9 mouse cellular contexts compared by ENCODE assay signal in the genomic region with DNA sequence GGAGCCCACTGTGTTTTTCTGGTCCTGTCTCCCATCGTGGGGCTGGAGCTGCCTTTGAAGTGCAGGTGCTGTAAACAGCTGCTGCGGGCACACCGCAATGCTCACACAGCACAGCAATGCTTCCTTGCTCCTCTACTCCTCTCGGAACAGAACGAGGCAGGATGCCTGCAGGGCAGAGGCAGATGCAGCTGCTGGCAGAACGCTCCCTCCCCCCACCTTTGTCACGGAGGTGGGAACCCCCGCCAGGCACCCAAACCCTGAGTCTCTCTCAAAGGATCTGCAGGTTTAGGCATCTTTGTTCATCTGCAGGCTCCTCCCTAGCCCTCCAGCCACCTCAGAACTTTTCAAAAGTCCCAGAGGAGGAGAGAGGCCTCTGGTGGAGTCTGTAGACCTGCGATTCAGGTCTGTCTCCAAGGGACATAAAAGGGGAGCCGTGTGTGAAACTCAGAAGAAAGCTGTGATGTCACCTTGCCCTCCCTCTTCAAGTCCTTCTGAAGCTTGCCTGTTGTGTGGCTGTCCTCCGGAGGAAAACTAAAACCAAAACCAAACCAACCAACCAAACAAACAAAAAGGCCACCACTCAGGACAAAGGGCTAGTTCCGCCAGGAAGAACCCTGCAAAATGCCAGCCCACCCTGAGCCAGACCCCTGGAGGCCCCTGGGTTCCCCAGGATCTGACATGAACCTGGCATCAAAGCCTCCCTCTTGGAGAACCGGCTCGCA. TPM values are rescaled to one million over a fixed set of nuclear protein-coding genes. Genes with fewer than 3 reads are reported as not detected.
DNase-seq lines count a peak whose midpoint lies in the region; ATAC-seq and TF ChIP-seq lines count a peak whose summit lies in the region.
"Had no signal": no experiment of that assay in that cellular context is flagged by ENCODE, and none has a peak within 500 bp of the region (broad histone marks: within the 10 kb centered on the region; RNA-seq: fewer than 3 reads in every experiment).

A gene (plus strand): TSS at position 292 of the 722 bp plus-strand sequence.

- peaks cover 5% of the 10 kb centered on the region for H3K4me1 ChIP-seq in ES-Bruce4 (ENCODE audit: control insufficient read depth, insufficient read depth, low read length)
- H3K4me1 ChIP-seq in thymus, adult 2 months (replicated peaks; ENCODE audit: control insufficient read depth, insufficient read depth, low read length), result peaks cover 40% of the 10 kb centered on the region

- WGBS in thymus, adult 2 months, result under 1% methylated on average over 14 of the region's 14 CpGs

- H3K9me3 ChIP-seq in ES-Bruce4 (replicated peaks; ENCODE audit: control insufficient read depth, insufficient read depth, low read length, poor library complexity, severe bottlenecking), result no peaks in the 10 kb centered on the region

- H3K4me3 ChIP-seq in ES-Bruce4 (ENCODE audit: low read depth, low read length), result no peak within 1 kb of the TSS
- H3K4me3 ChIP-seq in thymus, adult 2 months (ENCODE audit: control insufficient read depth, insufficient read depth, low read length), result peak within 1 kb of the TSS; percentile 70

- H3K27me3 ChIP-seq in ES-Bruce4 (ENCODE audit: control insufficient read depth, insufficient read depth, low read length, poor library complexity, severe bottlenecking), result no peaks in the 10 kb centered on the region; the same call in 1 of the 2 replicates
- no peaks in the 10 kb centered on the region for H3K27me3 ChIP-seq in thymus, adult 2 months (ENCODE audit: control insufficient read depth, insufficient read depth, low read length)

- peak; percentile 87 for TF ChIP-seq EP300 in ES-Bruce4 (IDR thresholded peaks at IDR 0.05; ENCODE audit: insufficient read depth, low read depth, low read length)

- no peaks in the 10 kb centered on the region for H3K36me3 ChIP-seq in ES-Bruce4 (ENCODE audit: control insufficient read depth, insufficient read depth, low read length, poor library complexity, severe bottlenecking)
- no peaks in the 10 kb centered on the region for H3K36me3 ChIP-seq in thymus, adult 2 months (ENCODE audit: control insufficient read depth, insufficient read depth, low read length)

- no peak for TF ChIP-seq POLR2A in ES-Bruce4 (IDR thresholded peaks at IDR 0.05; ENCODE audit: insufficient read depth, low read length)
- TF ChIP-seq POLR2A in thymus, adult 2 months (IDR thresholded peaks at IDR 0.05; ENCODE audit: control insufficient read depth, extremely low read depth, insufficient read depth, low read length, poor library complexity), result peak; percentile 68

- no peak within 1 kb of the TSS for H3K9ac ChIP-seq in ES-Bruce4 (ENCODE audit: low read depth, poor library complexity, severe bottlenecking)

- peak; percentile 41 for DNase-seq in gastrocnemius, postnatal 25 days
- no peak for DNase-seq in gastrocnemius, postnatal 14 days
- DNase-seq in forelimb bud, embryonic 11.5 days (ENCODE audit: low read depth, low spot score), result peak; percentile 52
- peak; percentile 93 for DNase-seq in thymus, adult 2 months
- no peak for DNase-seq in MN1 (ENCODE audit: low spot score)
- no peak for DNase-seq in cerebellum, postnatal 14 days

- H3K27ac ChIP-seq in ES-Bruce4 (ENCODE audit: insufficient read depth, low read length), result no peak within 1 kb of the TSS
- peak within 1 kb of the TSS; percentile 98 for H3K27ac ChIP-seq in thymus, adult 2 months (ENCODE audit: control insufficient read depth, insufficient read depth, low read length)

- intact Hi-C loops in gastrocnemius, postnatal 14 days (cut with DNase I; ENCODE audit: low total_unique reads), result no loop called here

- peak; percentile 79 for ATAC-seq in megakaryocyte-erythroid progenitor cell, adult 5-6 weeks (replicated peaks; ENCODE audit: low FRiP score, low TSS enrichment, poor library complexity, severe bottlenecking)

- no peak for TF ChIP-seq CTCF in ES-Bruce4 (IDR thresholded peaks at IDR 0.05; ENCODE audit: low read depth, low read length)
- 0 out of 2 replicates have a peak, but pooled peaks have one; percentile 42 for TF ChIP-seq CTCF in thymus, adult 2 months (IDR thresholded peaks at IDR 0.05; ENCODE audit: borderline replicate concordance, control insufficient read depth, extremely low read depth, insufficient read depth, low read length, poor library complexity)

RNA-seq across cellular contexts. Expression of the gene that starts here (rescaled TPM):
- not detected for total RNA-seq in gastrocnemius, postnatal 25 days (2021)
- under 1 TPM in 1 of 2 experiments, not detected in 1; 0.11 TPM for total RNA-seq in gastrocnemius, postnatal 14 days (2021)
- 0.54 and 0.56 TPM in 2 replicates for polyA plus RNA-seq in ES-Bruce4 (2011; ENCODE audit: insufficient read depth, insufficient read length, low read depth, missing spikeins)
- 2.1 and 2.6 TPM in 2 replicates for total RNA-seq in megakaryocyte-erythroid progenitor cell, adult 5-6 weeks (2014; fragmentation: Nextera tagmentation)
- 0.53 TPM in 1 of 2 replicates, not detected in the other for total RNA-seq in megakaryocyte-erythroid progenitor cell, adult 5-6 weeks (2017)
- 101 and 126 TPM in 2 replicates for polyA plus RNA-seq in thymus, adult 2 months (2012; rRNA removed)
- polyA plus RNA-seq: liver, adult 2 months had no signal

Comparison
In these comparisons a context has a peak if more than half of its experiments do, and no peak if none do; other contexts are left out.
1. RNA of the gene that starts here (polyA plus RNA-seq): 101 to 126 TPM in thymus, adult 2 months; 0.54 to 0.56 TPM in ES-Bruce4; every median in the first group is over 10 times any median in the second.
2. Peak in DNase-seq in gastrocnemius, postnatal 25 days; RNA of the gene not detected or under 1 TPM.
3. DNase-seq: peak in forelimb bud, embryonic 11.5 days (single experiment) and thymus, adult 2 months (single experiment); none in gastrocnemius, postnatal 14 days (single experiment), MN1 (single experiment) and cerebellum, postnatal 14 days (0 of 2).